Mouse (Mus musculus) olfactory bulb, adult 2 months (tissue): ENCODE data around the gene Wscd1. TPM values are rescaled to one million over a fixed set of nuclear protein-coding genes. Genes with fewer than 3 reads are reported as not detected.
"Not testable (repeated sequence)": the region's sequence is repeated elsewhere in the genome, so short reads cannot be mapped to it uniquely, and the experiment has no call there.

ENCODE experiments used
- H3K27ac ChIP-seq: fragments of 200-500 bp; 2 replicates; pipeline ENCODE4 v1.5.1; 2012; ENCODE audit warnings: low read depth, low read length; ENCODE audit not compliant: insufficient read depth
- H3K4me1 ChIP-seq: fragments of 200-500 bp; 2 replicates; pipeline ENCODE4 v1.6.1; 2012; ENCODE audit warnings: low read length; ENCODE audit not compliant: control insufficient read depth, insufficient read depth
- H3K4me3 ChIP-seq: fragments of 200-500 bp; 2 replicates; pipeline ENCODE4 v1.5.1; 2012; ENCODE audit warnings: mild to moderate bottlenecking, low read depth, low read length, moderate library complexity; ENCODE audit not compliant: insufficient read depth
- CTCF ChIP-seq: fragments of 200-500 bp; IDR thresholded peaks from 2 replicates; pipeline ENCODE4 v1.5.1; 2012; ENCODE audit warnings: low read depth, mild to moderate bottlenecking, low read length, moderate library complexity; ENCODE audit not compliant: insufficient read depth
- POLR2A ChIP-seq: fragments of 200-500 bp; IDR thresholded peaks from 2 replicates; pipeline ENCODE4 v1.6.1; 2012; ENCODE audit warnings: mild to moderate bottlenecking, low read depth, low read length, moderate library complexity; ENCODE audit not compliant: insufficient read depth
- WGBS: fragments of 180-500 bp; shearing (Covaris S2); methylation state at CpG from one replicate; pipeline ENCODE4 v1.1.7; 2018; 5-methylcytosine and 5-hydroxymethylcytosine counted together
- polyA plus RNA-seq: library from polyadenylated mRNA; stranded (reverse); fragments of >200 nt; gene quantifications from 2 replicates; pipeline ENCODE4 v1.2.4, GENCODE M21; 2012; ENCODE audit warnings: low replicate concordance; ENCODE audit not compliant: missing spikeins, insufficient read depth, insufficient read length

Gene Wscd1
- polyA plus RNA-seq, 1 experiment, result not detected

- Histone ChIP-seq H3K4me1 (peaks cover 4% of the 10 kb centered on the region; the same call in 1 of the 2 replicates), H3K4me3 (no peak overlapping the region), H3K27ac (no peak overlapping the region)
- WGBS, result 55% methylated on average over 7 of the region's 7 CpGs
- no peak for TF ChIP-seq POLR2A
- no peak for TF ChIP-seq CTCF
These were observed 64.8 kb downstream of the Wscd1 start for GRCm38 (mm10) chr11:71814511-71814910.

GRCm38 (mm10) chr11:71815326-71815725 lies 65.6 kb downstream of the Wscd1 start:
- no peak overlapping the region for H3K27ac ChIP-seq
- no peak overlapping the region for H3K4me3 ChIP-seq
- peaks cover 9% of the 10 kb centered on the region for H3K4me1 ChIP-seq
- no peak for TF ChIP-seq POLR2A
- no peak for TF ChIP-seq CTCF
- 92% methylated on average over 6 of the region's 6 CpGs for WGBS

- Histone ChIP-seq H3K4me3 (no peak overlapping the region), H3K27ac (no peak overlapping the region), H3K4me1 (peaks cover 17% of the 10 kb centered on the region)
- WGBS, result 78% methylated on average over 3 of the region's 3 CpGs
- TF ChIP-seq CTCF (no peak), POLR2A (no peak)
These were observed 67.2 kb downstream of the Wscd1 start for GRCm38 (mm10) chr11:71816918-71817317.

DNA sequence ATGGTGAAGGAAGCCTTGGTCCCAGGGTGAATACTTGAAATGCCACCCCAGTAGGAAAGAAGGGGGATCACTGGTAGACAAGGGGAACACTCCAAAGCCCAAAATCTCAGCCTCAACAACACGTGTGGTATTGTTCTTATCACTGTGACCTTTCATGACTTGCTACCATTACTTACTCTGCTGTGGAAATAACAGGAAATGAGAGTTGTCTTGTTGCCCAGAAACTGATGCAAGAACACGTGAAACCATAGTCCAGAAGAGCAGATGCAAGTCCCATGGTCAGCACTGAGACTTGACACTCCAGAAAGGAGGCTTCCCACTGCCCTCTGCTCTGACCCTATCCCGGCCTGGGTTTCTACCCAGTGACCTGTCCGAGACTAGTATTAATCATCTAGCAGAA lies 67.6 kb downstream of the Wscd1 start:
- no peak overlapping the region for H3K4me3 ChIP-seq
- peaks cover 17% of the 10 kb centered on the region for H3K4me1 ChIP-seq
- no peak overlapping the region for H3K27ac ChIP-seq
- TF ChIP-seq CTCF, result no peak
- no peak for TF ChIP-seq POLR2A
- 85% methylated on average over 4 of the region's 4 CpGs for WGBS

DNA sequence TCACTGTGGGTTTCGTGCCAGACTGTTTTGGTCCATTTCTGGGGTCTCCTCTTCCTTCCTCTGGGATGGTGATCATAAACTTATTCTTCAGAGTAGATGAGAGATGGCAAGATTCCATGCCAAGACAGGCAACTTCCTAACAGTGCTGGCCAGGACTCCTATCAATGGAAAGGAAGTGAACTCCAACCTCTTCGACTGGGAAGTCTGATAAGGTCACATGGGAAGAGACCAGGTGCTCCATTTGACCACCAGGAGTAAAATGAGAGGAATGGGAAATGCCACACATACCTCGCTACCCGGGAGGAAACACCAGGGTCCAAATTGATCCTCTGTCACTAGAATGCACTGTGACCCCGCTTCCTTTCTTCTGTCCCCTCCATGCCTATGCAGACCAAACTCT lies 68.4 kb downstream of the Wscd1 start:
- TF ChIP-seq CTCF, result no peak
- no peak for TF ChIP-seq POLR2A
- H3K27ac ChIP-seq, result no peak overlapping the region
- H3K4me1 ChIP-seq, result peaks cover 17% of the 10 kb centered on the region
- WGBS, result 85% methylated on average over 5 of the region's 5 CpGs
- H3K4me3 ChIP-seq, result no peak overlapping the region

- H3K4me1 ChIP-seq, result peaks cover 12% of the 10 kb centered on the region
- no peak overlapping the region for H3K27ac ChIP-seq
- no peak overlapping the region for H3K4me3 ChIP-seq
- WGBS, result 38% methylated on average over 9 of the region's 9 CpGs
- TF ChIP-seq POLR2A (no peak), CTCF (no peak)
These were observed 70.2 kb downstream of the Wscd1 start for GRCm38 (mm10) chr11:71819901-71820300.

- Histone ChIP-seq H3K4me3 (no peak overlapping the region; the same call in 1 of the 2 replicates), H3K27ac (no peak overlapping the region), H3K4me1 (peaks cover 15% of the 10 kb centered on the region)
- TF ChIP-seq CTCF (no peak), POLR2A (no peak)
- 9% methylated on average over 10 of the region's 10 CpGs for WGBS
These were observed 71.1 kb downstream of the Wscd1 start for GRCm38 (mm10) chr11:71820847-71821246.

- H3K27ac ChIP-seq, H3K4me3 ChIP-seq: not testable (repeated sequence)
- H3K4me1 ChIP-seq, result peaks cover 15% of the 10 kb centered on the region
- 65% methylated on average over 6 of the region's 6 CpGs for WGBS
These were observed 71.8 kb downstream of the Wscd1 start for GRCm38 (mm10) chr11:71821526-71821925.

- Histone ChIP-seq H3K4me1 (peaks cover 15% of the 10 kb centered on the region), H3K4me3 (no peak overlapping the region), H3K27ac (no peak overlapping the region)
- 87% methylated on average over 5 of the region's 5 CpGs for WGBS
- TF ChIP-seq CTCF, result no peak
- no peak for TF ChIP-seq POLR2A
These were observed 72.3 kb downstream of the Wscd1 start for GRCm38 (mm10) chr11:71822031-71822430.

DNA sequence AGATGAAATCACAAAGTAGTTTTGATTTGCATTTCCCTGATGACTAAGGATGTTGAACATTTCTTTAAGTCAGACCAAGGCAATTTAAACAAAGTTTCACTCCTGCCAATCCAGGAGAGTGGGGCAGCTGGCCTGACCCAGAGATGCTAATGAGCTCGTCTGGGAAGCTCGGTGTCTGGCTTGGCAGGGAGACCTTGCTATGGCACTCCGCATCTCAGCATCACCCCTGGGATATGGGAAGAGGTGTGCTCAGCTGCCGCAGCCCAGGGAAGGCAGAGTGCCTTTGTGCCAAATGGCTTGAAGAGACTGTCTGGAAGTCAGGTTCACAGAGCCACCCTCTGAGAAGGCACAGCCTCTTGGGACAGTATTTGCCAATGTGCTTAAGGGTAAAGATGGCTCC lies 75.3 kb downstream of the Wscd1 start:
- Histone ChIP-seq H3K4me1 (peaks cover 12% of the 10 kb centered on the region), H3K27ac (no peak overlapping the region), H3K4me3 (no peak overlapping the region)
- WGBS, result 87% methylated on average over 4 of the region's 4 CpGs
- TF ChIP-seq CTCF, result no peak
- TF ChIP-seq POLR2A, result no peak
